Mouse (Mus musculus) ovary, postnatal 14 days (tissue): ENCODE data around the gene Pofut2.

ENCODE experiments used
- DNase-seq: peaks from one replicate; pipeline ENCODE4 v3.0.0; 2022; ENCODE audit warnings: low spot score

The Pofut2 gene

GRCm38 (mm10) chr10:77229609-77230595 lies 29.1 kb upstream of the Pofut2 start:
- DNase-seq: no peak

GRCm38 (mm10) chr10:77231861-77232755 lies 26.9 kb upstream of the Pofut2 start:
- DNase-seq: no peak

- DNase-seq: no peak
These were observed 25.8 kb upstream of the Pofut2 start for GRCm38 (mm10) chr10:77233230-77233629.

DNA sequence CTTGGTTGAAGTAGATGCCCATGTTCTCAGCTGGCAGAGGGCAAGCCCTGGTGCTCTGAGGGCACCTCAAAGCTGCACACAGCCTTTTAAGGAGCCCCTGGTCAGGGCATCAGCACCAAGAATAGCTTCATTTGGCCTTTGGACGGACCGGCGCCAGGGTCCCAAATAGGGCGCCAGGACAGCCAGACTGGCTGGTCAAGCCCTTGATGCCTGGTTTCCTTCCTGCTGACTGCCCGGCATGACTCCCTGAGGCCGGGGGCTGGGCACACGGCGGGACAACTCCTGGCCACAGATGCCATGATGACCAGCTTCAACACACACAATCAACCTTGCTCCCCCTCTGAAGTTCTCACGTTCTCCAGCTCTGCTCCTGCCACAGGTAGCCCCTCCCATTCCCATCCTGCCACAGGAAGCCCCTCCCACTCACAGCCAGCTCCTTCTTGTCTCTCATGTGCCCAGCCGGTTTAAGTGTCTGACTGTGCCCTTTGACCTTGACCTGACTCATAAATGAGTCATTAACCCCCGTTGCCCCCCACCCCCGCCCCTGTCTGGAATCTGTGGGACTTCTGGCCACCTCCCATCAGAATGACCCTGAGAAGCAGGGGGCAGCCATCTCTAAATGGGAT lies 23.9 kb upstream of the Pofut2 start:
- no peak for DNase-seq

DNA sequence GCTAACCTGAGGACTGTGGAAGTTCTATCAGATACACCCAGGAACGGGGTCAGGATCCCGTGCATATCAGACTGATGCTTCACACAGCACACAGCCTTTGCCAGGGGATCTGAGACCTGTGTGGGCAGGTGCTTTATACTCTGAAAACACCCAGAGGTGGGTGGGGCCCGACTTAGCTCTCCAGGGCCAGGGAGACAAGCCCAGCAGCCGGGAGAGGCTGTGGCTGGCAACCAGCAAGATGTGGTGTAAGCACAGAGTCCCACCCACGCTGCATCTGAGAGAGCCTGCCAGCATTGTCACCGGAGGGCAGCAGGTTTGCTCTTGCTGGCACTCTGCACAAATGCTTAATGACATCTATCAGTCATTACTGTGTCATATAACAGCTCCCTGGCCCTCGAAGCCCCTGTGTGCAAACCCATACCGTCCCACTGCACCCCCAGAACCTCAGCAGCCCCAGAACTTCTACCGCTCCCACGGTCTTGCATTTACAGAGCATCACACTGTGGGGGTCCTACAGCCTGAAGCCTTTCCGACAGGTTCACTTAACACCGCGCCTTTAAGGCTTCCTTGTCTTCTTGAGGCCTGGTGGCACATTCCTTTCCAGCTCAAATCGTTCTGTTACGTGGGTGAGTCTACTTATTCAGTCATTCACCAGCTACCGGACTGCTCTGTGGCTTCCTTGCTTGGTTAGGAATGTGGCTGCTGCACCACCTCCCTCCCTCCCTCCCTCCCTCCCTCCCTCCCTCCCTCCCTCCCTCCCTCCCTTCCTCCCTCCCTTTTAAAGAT lies 21.0 kb upstream of the Pofut2 start:
- no peak for DNase-seq

DNA sequence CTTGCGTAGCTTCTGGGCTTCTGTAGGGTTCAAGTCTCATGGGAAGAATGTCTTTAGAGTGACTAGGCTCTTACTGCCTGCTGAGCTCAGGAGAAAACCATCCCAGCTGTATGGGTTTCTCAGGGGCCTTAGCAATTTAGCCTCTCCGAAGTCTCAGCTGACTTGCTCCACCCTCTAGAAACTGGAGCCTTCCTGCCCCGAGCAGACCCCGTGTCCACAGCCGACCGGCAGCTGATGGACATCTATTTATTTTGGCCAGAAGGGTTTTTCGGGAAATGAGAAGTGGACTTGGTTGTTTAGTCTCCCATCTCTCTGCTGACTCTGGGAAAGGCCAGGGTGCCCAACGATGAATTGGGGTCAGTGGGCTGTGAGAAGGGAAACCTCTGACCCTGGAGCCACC lies 18.3 kb upstream of the Pofut2 start:
- DNase-seq: no peak

DNA sequence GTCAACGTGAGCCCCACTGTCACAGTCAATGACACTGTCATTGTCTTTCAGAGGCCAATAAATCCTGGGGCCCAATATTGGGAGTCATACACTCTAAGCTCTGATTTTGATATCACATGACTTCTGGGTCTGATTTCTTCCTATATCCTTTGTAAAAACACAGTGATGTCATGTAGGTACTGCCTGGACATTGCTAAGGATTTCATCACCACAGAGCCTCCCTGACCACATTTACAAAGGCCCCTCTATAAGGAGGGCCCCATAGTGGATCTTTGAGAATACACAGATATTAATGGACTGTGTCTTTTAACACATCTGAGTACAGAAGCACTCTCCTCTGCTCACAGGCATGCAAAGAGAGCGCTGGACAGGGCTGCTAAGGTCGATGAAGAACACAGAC lies 16.6 kb upstream of the Pofut2 start:
- no peak for DNase-seq

DNA sequence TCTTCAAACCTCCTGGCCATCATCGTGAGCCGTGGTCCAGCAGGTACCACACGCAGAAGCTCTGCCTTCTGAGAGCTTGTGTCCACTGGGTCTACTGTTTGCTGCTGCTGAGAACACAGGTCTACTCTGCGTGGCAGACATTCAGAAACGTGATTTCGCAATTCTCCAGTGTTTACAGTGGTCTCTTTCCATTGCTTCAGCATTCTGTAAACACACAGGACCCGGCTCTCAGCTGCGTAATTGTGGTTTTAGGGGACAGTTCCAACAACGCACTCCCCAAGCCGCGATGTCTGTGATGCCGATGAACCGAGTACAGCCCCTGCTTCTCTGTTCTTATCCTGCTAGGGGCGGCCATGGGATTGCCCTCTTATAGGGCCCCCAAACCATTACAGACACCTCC lies 16.1 kb upstream of the Pofut2 start:
- DNase-seq: no peak

DNA sequence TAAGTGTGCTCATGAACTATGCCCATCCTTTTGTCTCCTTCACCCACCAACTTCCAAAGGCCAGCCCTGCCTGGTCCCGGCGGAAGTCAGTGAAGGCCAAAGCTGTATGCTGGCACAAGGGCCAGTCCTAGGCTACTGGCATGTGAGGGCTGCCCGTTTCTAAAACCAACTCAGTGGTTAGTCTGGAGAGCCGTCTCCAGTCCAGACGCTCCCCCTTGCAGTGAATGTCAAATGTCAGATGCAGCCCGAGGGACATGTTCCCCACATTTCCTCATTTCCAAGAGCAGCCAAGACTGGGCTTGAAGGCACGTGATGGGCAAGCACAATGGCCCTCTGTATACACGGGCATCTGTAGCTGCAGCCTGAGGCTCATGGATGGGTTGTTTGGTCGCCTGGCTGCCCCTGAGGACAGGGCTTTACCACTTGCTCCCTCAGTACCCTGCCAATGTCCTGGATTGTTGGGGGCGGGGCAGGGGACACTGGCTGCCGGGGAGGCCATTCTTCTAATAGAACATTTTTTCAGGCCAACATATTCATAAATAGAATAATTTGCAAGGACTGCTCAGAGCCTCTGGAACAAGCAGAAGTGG lies 15.4 kb upstream of the Pofut2 start:
- no peak for DNase-seq

DNA sequence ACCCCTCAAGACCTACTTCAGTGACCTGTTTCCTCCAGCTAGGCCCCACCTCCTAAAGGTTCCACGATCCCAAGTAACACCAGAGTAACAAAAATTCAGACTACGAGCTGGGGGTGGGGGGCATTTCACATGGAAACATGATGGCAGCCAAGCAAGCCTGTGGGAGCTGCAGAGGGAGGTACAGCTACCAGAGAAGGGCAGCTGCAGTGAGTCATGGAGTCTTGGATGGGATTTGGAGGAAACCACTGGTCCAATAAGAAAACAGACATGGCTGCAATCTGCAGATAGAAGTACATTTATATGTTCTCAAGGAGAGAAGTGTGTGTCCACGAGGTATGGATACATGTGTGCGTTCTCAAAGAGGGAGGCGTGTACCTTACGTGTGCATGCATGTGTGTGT lies 14.2 kb upstream of the Pofut2 start:
- DNase-seq: no peak

DNA sequence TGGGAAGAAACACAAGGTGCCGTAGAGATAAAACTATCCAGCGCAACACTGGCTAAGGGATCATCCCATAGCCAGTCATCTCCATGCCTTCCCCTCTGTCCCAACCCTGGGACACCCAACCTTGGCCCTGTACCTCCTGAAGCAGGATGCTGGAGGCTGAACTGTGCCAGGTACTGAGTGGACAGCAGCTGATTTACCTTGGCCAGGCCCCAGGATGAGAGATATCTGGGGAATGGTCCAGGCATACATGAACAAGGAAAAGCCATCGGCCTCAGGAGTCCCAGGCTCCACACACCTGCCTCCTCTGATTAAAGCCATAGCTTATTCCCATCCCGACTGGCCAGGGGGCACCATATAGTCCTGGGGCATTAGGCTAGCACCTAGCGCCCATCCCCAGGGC lies 12.0 kb upstream of the Pofut2 start:
- no peak for DNase-seq

DNA sequence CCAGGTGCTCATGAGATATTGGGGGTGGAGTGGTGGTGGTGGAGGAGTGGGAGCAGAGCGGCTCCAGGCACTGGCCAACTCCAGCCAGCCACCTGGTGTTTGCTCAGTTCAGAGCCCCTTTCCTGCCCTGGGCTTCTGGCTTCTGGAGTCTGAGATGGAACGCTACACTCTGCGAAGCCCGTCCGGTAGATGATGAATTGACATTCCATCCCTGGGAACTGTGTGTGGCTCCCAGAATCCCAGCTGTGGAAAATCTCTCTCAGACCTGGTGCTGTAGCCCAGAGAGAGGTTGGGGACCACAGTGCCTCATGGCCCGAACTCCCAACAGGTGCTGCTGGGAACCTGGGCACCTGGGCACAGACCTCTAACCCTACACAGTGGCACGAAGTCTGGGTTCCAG lies 11.3 kb upstream of the Pofut2 start:
- no peak for DNase-seq

- peak; percentile 38 for DNase-seq
These were observed 7.7 kb upstream of the Pofut2 start for GRCm38 (mm10) chr10:77251223-77251783.

DNA sequence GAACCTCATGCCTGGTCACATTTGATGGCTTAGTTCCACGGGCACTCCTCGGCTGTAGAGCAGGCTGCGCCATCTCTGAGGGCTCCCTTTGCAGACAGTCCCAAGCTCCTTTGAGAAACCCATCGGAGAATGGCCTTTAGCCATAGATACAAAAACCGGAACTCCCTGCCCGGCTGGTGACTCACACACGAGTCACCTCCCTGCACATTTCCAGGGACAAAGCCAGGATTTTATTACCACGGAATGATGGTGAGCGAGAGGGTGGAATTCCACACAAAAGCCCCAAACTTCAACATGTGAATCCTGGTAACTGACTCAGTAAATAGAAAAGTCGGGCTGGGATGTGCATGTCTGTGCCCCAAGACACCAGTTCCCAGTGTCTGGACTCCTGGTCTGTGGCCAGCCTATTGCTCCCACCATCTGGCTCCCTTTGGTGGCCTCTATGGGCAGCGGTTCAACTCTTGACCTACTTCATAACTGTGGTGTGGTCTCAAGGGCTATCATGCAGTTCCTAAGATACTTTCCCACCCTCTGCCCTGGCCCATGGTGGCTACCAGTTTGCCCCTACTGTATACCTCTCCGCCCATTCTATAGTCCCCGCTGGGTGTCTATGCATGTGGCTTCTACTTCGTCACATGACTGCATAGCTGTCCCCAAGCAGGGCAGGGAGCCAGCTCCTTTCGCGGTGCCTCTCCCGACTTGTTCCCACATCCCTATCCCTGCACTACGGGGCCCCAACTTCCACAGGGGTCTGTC lies 7.1 kb upstream of the Pofut2 start:
- peak; percentile 31 for DNase-seq

- DNase-seq: peak; percentile 81
These were observed 6.2 kb upstream of the Pofut2 start for GRCm38 (mm10) chr10:77252790-77253189.

DNA sequence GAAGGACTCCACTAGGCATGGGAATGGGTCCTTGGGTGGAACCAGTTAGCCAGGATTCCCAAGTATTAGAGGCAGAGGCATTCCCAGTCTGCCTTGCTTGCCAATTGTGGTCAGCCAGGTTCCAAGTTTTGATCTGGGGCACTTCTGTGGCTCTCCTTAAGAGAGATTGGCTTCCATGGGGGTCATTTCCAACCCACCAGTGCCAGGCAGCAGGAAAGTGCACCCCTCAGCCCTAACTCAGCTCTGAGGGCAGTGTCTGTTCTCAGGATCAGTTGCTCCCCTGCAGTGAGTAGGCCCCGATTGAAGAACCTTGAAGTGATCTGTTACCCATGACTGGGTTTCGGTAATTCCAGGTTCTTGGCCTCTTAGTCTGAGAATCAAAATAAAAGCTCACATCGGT lies 3.8 kb upstream of the Pofut2 start:
- DNase-seq: no peak

GRCm38 (mm10) chr10:77255676-77256075 lies 3.3 kb upstream of the Pofut2 start:
- DNase-seq: no peak

GRCm38 (mm10) chr10:77258041-77258590 lies 902 bp upstream of the Pofut2 start:
- DNase-seq: no peak

GRCm38 (mm10) chr10:77260166-77260875 lies 1.3 kb downstream of the Pofut2 start:
- DNase-seq: no peak
